Mouse (Mus musculus) cortical plate, adult 2 months (tissue): ENCODE data around the gene Gm10439. TPM values are rescaled to one million over a fixed set of nuclear protein-coding genes. Genes with fewer than 3 reads are reported as not detected.
"Not testable (repeated sequence)": the region's sequence is repeated elsewhere in the genome, so short reads cannot be mapped to it uniquely, and the experiment has no call there.

Experiments used
- H3K27ac ChIP-seq: fragments of 200-500 bp; 2 replicates; pipeline ENCODE4 v1.5.1; 2012; ENCODE audit warnings: low read length, control low read depth, inconsistent platforms; ENCODE audit not compliant: insufficient read depth
- H3K4me1 ChIP-seq: fragments of 200-500 bp; 2 replicates; pipeline ENCODE4 v1.6.1; 2011; ENCODE audit warnings: low read length; ENCODE audit not compliant: control insufficient read depth, insufficient read depth
- H3K4me3 ChIP-seq: fragments of 200-500 bp; 2 replicates; pipeline ENCODE4 v1.5.1; 2011; ENCODE audit warnings: mild to moderate bottlenecking, low read length, control low read depth; ENCODE audit not compliant: insufficient read depth
- polyA plus RNA-seq: library from polyadenylated mRNA; depleted of rRNA; stranded (reverse); fragments of >200 nt; gene quantifications from 2 replicates; pipeline ENCODE4 v1.2.3, GENCODE M21; 2012; rRNA removed

Gm10439 gene
- not detected in 2 replicates for polyA plus RNA-seq

DNA sequence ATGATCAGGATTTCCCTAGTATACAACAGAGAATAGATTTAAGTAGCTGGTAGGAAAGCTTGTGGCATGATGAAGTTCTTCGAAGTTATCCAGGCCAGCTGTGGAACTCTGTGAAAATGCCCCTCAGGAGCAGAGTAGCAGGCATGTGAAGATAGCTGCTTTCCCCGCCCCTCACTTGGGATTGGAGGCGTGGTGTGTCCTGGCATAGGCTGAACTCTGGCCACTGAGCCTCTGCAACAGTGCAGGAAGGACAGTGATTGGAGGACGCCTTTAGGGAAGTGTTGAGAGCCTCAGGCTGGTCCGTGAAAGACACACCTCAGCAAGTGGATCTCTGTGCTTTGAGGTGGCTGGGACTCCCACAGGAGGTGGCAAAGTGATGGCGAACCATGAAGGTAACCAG lies at the start of gene Gm10439:
TSS of gene Gm10439 (plus strand) at position 301 of the 400 bp plus-strand sequence.
- H3K4me1 ChIP-seq, H3K4me3 ChIP-seq, H3K27ac ChIP-seq: not testable (repeated sequence)

Other genes with a start within 250 kb of the Gm10439 start
- gene Gm15085, start 147.0 kb upstream of the Gm10439 start, polyA plus RNA-seq: not detected in 2 replicates
- gene Gm15097, start 189.9 kb downstream of the Gm10439 start, polyA plus RNA-seq: not detected in 2 replicates